Mouse (Mus musculus): ENCODE results near the gene Slc30a5.
A peak's percentile ranks its signal among the peaks of the same experiment; 100 is the strongest.
"Not testable (repeated sequence)": the region's sequence is repeated elsewhere in the genome, so short reads cannot be mapped to it uniquely, and the experiment has no call there.

Gene Slc30a5

GRCm38 (mm10) chr13:100834777-100835176 lies 1.6 kb upstream of the Slc30a5 start:
- DNase-seq: no peak

GRCm38 (mm10) chr13:100833640-100834002 lies 394 bp upstream of the Slc30a5 start:
- DNase-seq: no peak

GRCm38 (mm10) chr13:100832188-100832587 lies 1.0 kb downstream of the Slc30a5 start:
- no peak for DNase-seq

GRCm38 (mm10) chr13:100831123-100831522 lies 2.1 kb downstream of the Slc30a5 start:
- DNase-seq: no peak

- no peak for DNase-seq
Observed at GRCm38 (mm10) chr13:100825627-100826410, 7.4 kb downstream of the Slc30a5 start.

GRCm38 (mm10) chr13:100824916-100825315 lies 8.3 kb downstream of the Slc30a5 start:
- no peak for DNase-seq

- no peak for DNase-seq
Observed at GRCm38 (mm10) chr13:100824306-100824705, 8.9 kb downstream of the Slc30a5 start.

GRCm38 (mm10) chr13:100823863-100824262 lies 9.4 kb downstream of the Slc30a5 start:
- no peak for DNase-seq

GRCm38 (mm10) chr13:100814451-100814850 lies 18.8 kb downstream of the Slc30a5 start:
- DNase-seq: no peak

- DNase-seq: no peak
Observed at GRCm38 (mm10) chr13:100805776-100806175, 27.5 kb downstream of the Slc30a5 start.

- DNase-seq: no peak
Observed at GRCm38 (mm10) chr13:100797171-100797570, 36.1 kb downstream of the Slc30a5 start.

- no peak for DNase-seq
Observed at GRCm38 (mm10) chr13:100789083-100789482, 44.1 kb downstream of the Slc30a5 start.

GRCm38 (mm10) chr13:100788057-100788456 lies 45.2 kb downstream of the Slc30a5 start:
- DNase-seq: not testable (repeated sequence)

- no peak for DNase-seq
Observed at GRCm38 (mm10) chr13:100787316-100788010, 45.8 kb downstream of the Slc30a5 start.

- DNase-seq: peak; percentile 93
Observed at GRCm38 (mm10) chr13:100786414-100786867, 46.8 kb downstream of the Slc30a5 start, which contains the start of gene Ccnb1. Ccnb1 (minus strand) TSS chr13:100786570.

GRCm38 (mm10) chr13:100785806-100786413 lies 47.3 kb downstream of the Slc30a5 start:
- no peak for DNase-seq

GRCm38 (mm10) chr13:100777491-100777890 lies 55.7 kb downstream of the Slc30a5 start:
- no peak for DNase-seq

GRCm38 (mm10) chr13:100776710-100777109 lies 56.5 kb downstream of the Slc30a5 start:
- no peak for DNase-seq

GRCm38 (mm10) chr13:100776056-100776419 lies 57.2 kb downstream of the Slc30a5 start:
- no peak for DNase-seq

GRCm38 (mm10) chr13:100775252-100776055 lies 57.8 kb downstream of the Slc30a5 start, which contains the start of gene Cenph:
Cenph (minus strand) TSS chr13:100775899.
- DNase-seq: peak; percentile 80

GRCm38 (mm10) chr13:100774704-100775103 lies 58.5 kb downstream of the Slc30a5 start:
- no peak for DNase-seq

GRCm38 (mm10) chr13:100755329-100755728 lies 77.9 kb downstream of the Slc30a5 start:
- DNase-seq: no peak

- no peak for DNase-seq
Observed at GRCm38 (mm10) chr13:100754186-100754585, 79.0 kb downstream of the Slc30a5 start.

Data from right cerebral cortex, postnatal 14 days (tissue).